Mouse (Mus musculus) kidney, postnatal 4 days (tissue): ENCODE data around the gene Prdx6b.

Experiments
- DNase-seq, 2 experiments: peaks; one replicate each; pipeline ENCODE4 v3.0.0; 2021; ENCODE audit warnings: mixed read lengths in 2 of 2

The Prdx6b gene

GRCm38 (mm10) chr2:80292172-80292571 is at the start of gene Prdx6b:
Gene Prdx6b, plus strand, starts transcription at chr2:80292472.
- DNase-seq, result no peak

GRCm38 (mm10) chr2:80247466-80247865 is 44.8 kb upstream of the Prdx6b start:
- DNase-seq, result no peak

- DNase-seq, result no peak
These were observed 44.4 kb upstream of the Prdx6b start for GRCm38 (mm10) chr2:80247868-80248267.

- no peak for DNase-seq
These were observed 32.2 kb upstream of the Prdx6b start for GRCm38 (mm10) chr2:80259888-80260672.

GRCm38 (mm10) chr2:80266894-80267293 is 25.4 kb upstream of the Prdx6b start:
- DNase-seq, result peak; percentile 81 to 83

GRCm38 (mm10) chr2:80268053-80268452 is 24.2 kb upstream of the Prdx6b start:
- DNase-seq, result no peak

GRCm38 (mm10) chr2:80271431-80271830 is 20.8 kb upstream of the Prdx6b start:
- DNase-seq, result no peak

GRCm38 (mm10) chr2:80273038-80273437 is 19.2 kb upstream of the Prdx6b start:
- DNase-seq, result no peak

- DNase-seq, result no peak
These were observed 18.5 kb upstream of the Prdx6b start for GRCm38 (mm10) chr2:80273763-80274162.

GRCm38 (mm10) chr2:80275136-80275535 is 17.1 kb upstream of the Prdx6b start:
- DNase-seq, result peak; percentile 11 to 33

- DNase-seq, result peak in 1 of 2 experiments; percentile 24
These were observed 10.1 kb upstream of the Prdx6b start for GRCm38 (mm10) chr2:80282214-80282613.

GRCm38 (mm10) chr2:80286397-80286796 is 5.9 kb upstream of the Prdx6b start:
- DNase-seq, result no peak

GRCm38 (mm10) chr2:80298334-80298733 is 6.1 kb downstream of the Prdx6b start:
- no peak for DNase-seq

GRCm38 (mm10) chr2:80300806-80301205 is 8.5 kb downstream of the Prdx6b start:
- DNase-seq, result no peak

GRCm38 (mm10) chr2:80303957-80304356 is 11.7 kb downstream of the Prdx6b start:
- DNase-seq, result no peak

GRCm38 (mm10) chr2:80307701-80308100 is 15.4 kb downstream of the Prdx6b start:
- DNase-seq, result no peak

GRCm38 (mm10) chr2:80309775-80310174 is 17.5 kb downstream of the Prdx6b start:
- no peak for DNase-seq

- no peak for DNase-seq
These were observed 18.5 kb downstream of the Prdx6b start for GRCm38 (mm10) chr2:80310772-80311171.

- no peak for DNase-seq
These were observed 19.1 kb downstream of the Prdx6b start for GRCm38 (mm10) chr2:80311350-80311749.

- no peak for DNase-seq
These were observed 21.9 kb downstream of the Prdx6b start for GRCm38 (mm10) chr2:80314201-80314600.

- DNase-seq, result peak in 1 of 2 experiments; percentile 2
These were observed 22.6 kb downstream of the Prdx6b start for GRCm38 (mm10) chr2:80314854-80315241.

- peak; percentile 94 to 96 for DNase-seq
These were observed 23.2 kb downstream of the Prdx6b start, which contains the start of gene Dnajc10 for GRCm38 (mm10) chr2:80315242-80316161. Gene Dnajc10, plus strand, starts transcription at chr2:80315466.

GRCm38 (mm10) chr2:80322878-80323277 is 30.6 kb downstream of the Prdx6b start:
- DNase-seq, result no peak

- DNase-seq, result no peak
These were observed 33.5 kb downstream of the Prdx6b start for GRCm38 (mm10) chr2:80325779-80326178.
